Mouse (Mus musculus) kidney, postnatal 0 days (tissue): ENCODE measurements at regions not wholly inside any gene's neighbourhood (a gene's known extent, or its start where the extent isn't known, plus 50 kb on each side); places are given as distances from the start of the nearest gene placed in this dataset.
A peak's percentile ranks its signal among the peaks of the same experiment; 100 is the strongest.

Source experiments
- ATAC-seq: fragments of 200-750 bp; cut with Nextera tagmentation; replicated peaks from 2 replicates; pipeline ENCODE4 v1.8.0; 2017; ENCODE audit warnings: low read depth, moderate number of reproducible peaks, moderate TSS enrichment, moderate library complexity; ENCODE audit not compliant: low FRiP score
- DNase-seq: peaks from one replicate; pipeline ENCODE4 v3.0.0-alpha.2; 2016; ENCODE audit warnings: low spot score
- H3K27ac ChIP-seq: fragments of 300-500 bp; sonication (generic); 2 replicates; pipeline ENCODE4 v1.5.1; 2014; ENCODE audit warnings: mild to moderate bottlenecking
- H3K27me3 ChIP-seq: fragments of 300-500 bp; sonication (generic); 2 replicates; pipeline ENCODE4 v1.6.1; 2014; ENCODE audit warnings: low read length, mixed read lengths; ENCODE audit not compliant: insufficient read depth
- H3K36me3 ChIP-seq: fragments of 300-500 bp; sonication (generic); 2 replicates; pipeline ENCODE4 v1.6.1; 2014; ENCODE audit warnings: low read length, mixed read lengths; ENCODE audit not compliant: insufficient read depth
- H3K4me1 ChIP-seq: fragments of 300-500 bp; sonication (generic); replicated peaks from 2 replicates; pipeline ENCODE4 v1.6.1; 2014; ENCODE audit warnings: antibody characterized with exemption, low read length, mixed read lengths; ENCODE audit not compliant: insufficient read depth
- H3K4me2 ChIP-seq: fragments of 300-500 bp; sonication (generic); 2 replicates; pipeline ENCODE4 v1.6.1; 2014; ENCODE audit warnings: mild to moderate bottlenecking, low read length, moderate library complexity, mixed read lengths
- H3K4me3 ChIP-seq: fragments of 300-500 bp; sonication (generic); replicated peaks from 2 replicates; pipeline ENCODE4 v1.5.1; 2014; ENCODE audit warnings: low read depth, low read length
- H3K9ac ChIP-seq: fragments of 300-500 bp; sonication (generic); 2 replicates; pipeline ENCODE4 v1.6.1; 2014; ENCODE audit warnings: low read depth, low read length
- H3K9me3 ChIP-seq: fragments of 300-500 bp; sonication (generic); replicated peaks from 2 replicates; pipeline ENCODE4 v1.6.1; 2016; ENCODE audit warnings: low read length, inconsistent platforms, mixed read lengths
- CTCF ChIP-seq: IDR thresholded peaks from 2 replicates; pipeline ENCODE4 v1.5.1; 2016; ENCODE audit warnings: antibody characterized with exemption, low read depth, mild to moderate bottlenecking, moderate library complexity
- WGBS: fragments of 180-500 bp; shearing (Covaris S2); extraction: QIAGEN DNeasy Blood & Tissue Kit; methylation state at CpG from one replicate; pipeline ENCODE4 v1.1.7; 2014; 5-methylcytosine and 5-hydroxymethylcytosine counted together

DNA sequence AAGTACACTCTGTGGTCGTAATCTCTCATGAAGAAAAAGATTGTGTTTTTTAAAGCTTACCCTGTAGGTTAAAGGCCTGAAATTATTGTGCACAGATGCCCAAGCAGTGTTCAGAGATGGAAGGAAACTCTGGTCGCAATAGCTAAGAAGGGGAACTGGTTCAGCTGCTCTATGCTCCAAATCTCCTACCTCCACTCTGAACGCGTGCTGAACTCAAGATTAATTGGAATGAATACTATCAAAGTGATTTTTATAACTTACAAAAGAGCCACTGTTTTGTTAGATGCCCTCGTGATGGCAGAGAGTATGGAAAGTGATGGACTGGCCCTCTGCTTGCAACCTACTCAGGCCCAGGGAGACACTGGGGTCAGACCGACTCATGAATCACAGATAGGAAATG lies 272.6 kb downstream of the Ptprc start:
- Histone ChIP-seq H3K27me3 (no peaks in the 10 kb centered on the region), H3K9me3 (no peaks in the 10 kb centered on the region), H3K4me1 (no peaks in the 10 kb centered on the region), H3K27ac (no peak overlapping the region), H3K9ac (no peak overlapping the region), H3K4me2 (peak overlapping the region; percentile 76; the same call in 1 of the 2 replicates), H3K36me3 (no peaks in the 10 kb centered on the region), H3K4me3 (no peak overlapping the region)
- TF ChIP-seq CTCF, result no peak
- DNase-seq (no peak), ATAC-seq (no peak)
- WGBS, result 52% methylated on average over 6 of the region's 6 CpGs

GRCm38 (mm10) chr1:137901996-137902395 lies 273.5 kb downstream of the Ptprc start:
- H3K27ac ChIP-seq, result no peak overlapping the region

DNA sequence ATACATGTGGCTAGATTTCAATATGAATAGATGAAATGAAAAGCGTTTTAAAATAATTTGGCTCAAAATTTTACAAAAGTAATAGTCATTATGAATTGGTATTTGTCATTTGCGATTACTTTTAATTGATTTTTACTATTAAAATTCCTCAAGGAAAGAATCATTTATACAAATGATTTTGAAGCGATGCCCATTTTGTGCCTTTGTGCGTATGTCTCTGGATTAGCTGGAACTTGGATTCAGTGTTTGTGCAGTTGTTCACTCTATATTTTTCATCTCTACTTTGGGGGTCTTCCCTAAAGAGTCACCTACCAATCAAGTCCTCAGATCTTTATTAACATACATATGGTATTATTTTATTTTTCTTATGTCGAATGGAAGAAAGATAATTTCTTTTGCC lies 274.3 kb downstream of the Ptprc start:
- H3K4me2 ChIP-seq, result peak overlapping the region; percentile 76
- no peak overlapping the region for H3K9ac ChIP-seq
- H3K9me3 ChIP-seq, result no peaks in the 10 kb centered on the region
- H3K27ac ChIP-seq, result peak overlapping the region; percentile 85; the same call in 1 of the 2 replicates
- no peak for DNase-seq
- no peak for TF ChIP-seq CTCF
- no peaks in the 10 kb centered on the region for H3K4me1 ChIP-seq
- ATAC-seq, result no peak
- no peaks in the 10 kb centered on the region for H3K36me3 ChIP-seq
- H3K4me3 ChIP-seq, result peak overlapping the region; percentile 44
- WGBS, result 61% methylated on average over 5 of the region's 5 CpGs
- H3K27me3 ChIP-seq, result no peaks in the 10 kb centered on the region

More at GRCm38 (mm10) chr1:137901996-137902395, 273.5 kb downstream of the Ptprc start:
- 60% methylated on average over 4 of the region's 4 CpGs for WGBS
- ATAC-seq, result no peak
- H3K27me3 ChIP-seq, result no peaks in the 10 kb centered on the region
- no peak for TF ChIP-seq CTCF
- no peaks in the 10 kb centered on the region for H3K36me3 ChIP-seq
- H3K4me2 ChIP-seq, result peak overlapping the region; percentile 76; the same call in 1 of the 2 replicates
- H3K4me1 ChIP-seq, result no peaks in the 10 kb centered on the region
- no peak overlapping the region; the same call in 1 of the 2 replicates for H3K4me3 ChIP-seq
- H3K9ac ChIP-seq, result no peak overlapping the region
- H3K9me3 ChIP-seq, result no peaks in the 10 kb centered on the region
- no peak for DNase-seq

- Histone ChIP-seq H3K4me2 (peak overlapping the region; percentile 76), H3K4me3 (peak overlapping the region; percentile 44), H3K9ac (peak overlapping the region; percentile 71), H3K27ac (peak overlapping the region; percentile 85), H3K9me3 (no peaks in the 10 kb centered on the region), H3K4me1 (no peaks in the 10 kb centered on the region), H3K36me3 (no peaks in the 10 kb centered on the region), H3K27me3 (no peaks in the 10 kb centered on the region)
- TF ChIP-seq CTCF, result no peak
- DNase-seq (peak; percentile 61), ATAC-seq (no peak)
- under 1% methylated on average over 8 of the region's 8 CpGs for WGBS
Observed at GRCm38 (mm10) chr1:137900621-137901071, 274.9 kb downstream of the Ptprc start.

DNA sequence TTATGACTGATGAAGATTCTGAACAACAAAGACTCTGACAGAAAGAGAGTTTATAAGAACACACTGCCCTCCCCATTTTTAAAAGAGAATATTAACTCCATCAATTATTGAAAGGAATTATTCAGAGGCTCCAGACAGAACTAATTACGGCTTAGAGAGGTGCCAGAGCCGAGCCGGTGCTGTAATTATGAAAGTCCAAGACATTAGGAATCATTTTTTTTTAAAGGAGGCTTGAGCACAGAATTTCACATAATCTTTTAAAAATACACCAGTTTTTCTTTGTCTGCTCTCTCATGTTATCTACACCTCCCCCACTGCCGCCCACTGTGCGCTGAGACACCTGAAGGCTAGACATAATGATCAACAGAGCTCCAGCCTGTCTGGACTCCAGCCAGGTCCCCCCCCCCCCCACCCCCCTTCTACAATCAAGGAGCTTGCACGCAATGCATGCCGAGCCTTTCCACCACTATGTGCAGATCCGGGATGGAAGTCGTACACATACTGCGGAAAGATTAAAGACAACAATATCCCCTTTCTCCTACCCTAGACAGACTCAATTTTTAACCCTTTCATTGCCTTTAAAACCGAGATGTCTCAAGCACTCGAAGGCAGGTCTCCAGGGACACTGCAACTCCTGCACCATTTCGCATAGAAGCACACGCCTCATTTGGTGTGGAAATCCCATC lies 275.4 kb downstream of the Ptprc start:
- TF ChIP-seq CTCF, result no peak
- ATAC-seq (peak; percentile 72), DNase-seq (peak; percentile 89)
- Histone ChIP-seq H3K9ac (peak overlapping the region; percentile 71), H3K9me3 (no peaks in the 10 kb centered on the region), H3K4me3 (peak overlapping the region; percentile 44), H3K4me1 (no peaks in the 10 kb centered on the region), H3K27ac (peak overlapping the region; percentile 85), H3K4me2 (peak overlapping the region; percentile 76), H3K36me3 (no peaks in the 10 kb centered on the region), H3K27me3 (no peaks in the 10 kb centered on the region)
- WGBS, result under 1% methylated on average over 14 of the region's 14 CpGs

DNA sequence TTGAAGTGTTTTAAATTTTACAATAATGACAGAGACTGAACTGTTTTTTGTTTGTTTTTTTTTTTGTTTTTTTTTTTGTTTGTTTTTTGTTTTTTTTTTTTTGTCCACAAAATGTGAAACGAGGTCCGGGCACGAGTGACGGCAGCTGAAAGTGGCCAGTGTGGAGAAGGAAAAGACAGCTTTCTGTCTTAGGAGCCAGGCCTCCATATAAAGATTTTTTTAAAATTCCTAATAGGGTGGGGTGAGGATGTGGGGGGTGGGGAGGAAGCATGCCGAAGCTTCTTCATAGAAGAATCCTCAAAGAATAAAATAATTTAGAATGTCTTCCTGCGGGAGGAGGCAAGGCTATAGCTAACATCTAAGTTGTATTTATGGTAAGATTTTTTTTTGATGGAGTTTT lies 276.2 kb downstream of the Ptprc start:
- no peak for TF ChIP-seq CTCF
- Histone ChIP-seq H3K9me3 (no peaks in the 10 kb centered on the region), H3K9ac (peak overlapping the region; percentile 71), H3K4me2 (peak overlapping the region; percentile 76), H3K27ac (peak overlapping the region; percentile 85; the same call in 1 of the 2 replicates), H3K4me1 (no peaks in the 10 kb centered on the region), H3K27me3 (no peaks in the 10 kb centered on the region), H3K4me3 (peak overlapping the region; percentile 44), H3K36me3 (no peaks in the 10 kb centered on the region)
- WGBS, result under 1% methylated on average over 6 of the region's 6 CpGs
- DNase-seq, result peak; percentile 65
- ATAC-seq, result no peak
